Mouse (Mus musculus): ENCODE measurements around the gene Rusc2. TPM values are rescaled to one million over a fixed set of nuclear protein-coding genes. Genes with fewer than 3 reads are reported as not detected.

Gene Rusc2
- polyA plus RNA-seq, 1 experiment = 15.5 TPM

DNA sequence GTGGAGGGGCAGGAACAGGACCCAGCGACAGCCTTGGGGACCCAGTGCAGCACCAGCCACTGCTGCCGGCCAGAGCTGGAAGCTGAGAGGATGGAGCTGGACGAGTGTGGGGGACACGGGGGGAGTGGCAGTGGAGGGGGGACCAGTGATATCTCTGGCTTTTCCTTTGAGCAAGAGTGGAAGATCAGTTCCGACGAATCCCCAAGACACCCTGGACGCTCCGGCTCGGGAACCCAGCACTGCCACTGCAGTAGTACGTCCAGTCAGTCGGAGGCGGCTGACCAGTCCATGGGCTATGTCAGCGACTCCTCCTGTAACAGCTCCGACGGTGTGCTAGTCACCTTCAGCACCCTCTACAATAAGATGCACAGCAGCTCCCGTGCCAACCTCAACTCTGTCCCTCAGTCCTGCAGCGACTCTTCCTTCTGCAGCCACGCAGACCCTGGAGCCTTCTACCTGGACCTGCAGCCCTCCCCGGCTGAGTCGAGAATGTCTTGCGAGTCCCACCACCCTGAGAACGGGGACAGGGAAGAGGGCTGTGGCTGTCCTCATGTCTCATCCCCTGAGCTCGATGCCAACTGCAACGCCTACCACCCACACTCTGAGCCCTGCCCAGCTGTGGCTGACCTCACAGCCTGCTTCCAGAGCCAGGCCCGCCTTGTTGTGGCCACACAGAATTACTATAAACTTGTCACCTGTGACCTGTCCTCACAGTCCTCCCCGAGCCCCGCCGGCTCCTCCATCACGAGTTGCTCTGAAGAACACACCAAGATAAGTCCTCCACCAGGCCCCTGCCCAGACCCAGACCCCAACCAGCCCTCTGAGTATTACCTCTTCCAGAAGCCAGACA lies 33.7 kb downstream of the Rusc2 start:
- no peaks in the 10 kb centered on the region for H3K36me3 ChIP-seq (ENCODE audit: control insufficient read depth, insufficient read depth, low read length)
- 85% methylated on average over 29 of the region's 29 CpGs for WGBS
- H3K4me3 ChIP-seq (ENCODE audit: insufficient read depth, low read depth, low read length) = no peak overlapping the region
- no peak overlapping the region for H3K27ac ChIP-seq (ENCODE audit: insufficient read depth, low read depth, low read length)
- no peak for DNase-seq
- no peak for TF ChIP-seq CTCF (conservative IDR thresholded peaks at IDR 0.05; ENCODE audit: insufficient read depth, insufficient read length, low read depth, low read length)
- peaks cover 14% of the 10 kb centered on the region for H3K4me1 ChIP-seq (ENCODE audit: control insufficient read depth, insufficient read depth, low read length)
- H3K27me3 ChIP-seq (replicated peaks; ENCODE audit: control insufficient read depth, insufficient read depth, low read length) = no peaks in the 10 kb centered on the region

DNA sequence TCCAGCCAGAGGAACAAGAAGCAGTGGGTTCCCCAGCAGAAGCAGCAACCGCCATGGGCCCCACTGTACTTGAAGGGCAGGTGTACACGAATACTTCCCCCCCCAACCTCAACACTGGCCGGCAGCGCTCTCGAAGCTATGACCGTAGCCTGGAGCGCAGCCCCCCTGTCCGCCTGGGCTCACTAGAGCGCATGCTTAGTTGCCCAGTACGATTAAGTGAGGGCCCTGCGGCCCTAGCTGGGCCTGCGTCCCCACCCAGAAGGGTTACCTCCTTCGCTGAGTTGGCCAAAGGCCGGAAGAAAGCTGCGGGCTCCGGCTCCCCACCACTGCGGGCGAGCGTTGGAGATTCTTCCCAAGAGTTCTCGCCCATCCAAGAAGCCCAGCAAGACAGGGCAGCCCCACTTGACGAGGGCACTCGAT lies 34.3 kb downstream of the Rusc2 start:
- no peak for DNase-seq
- H3K36me3 ChIP-seq (ENCODE audit: control insufficient read depth, insufficient read depth, low read length) = no peaks in the 10 kb centered on the region
- TF ChIP-seq CTCF (conservative IDR thresholded peaks at IDR 0.05; ENCODE audit: insufficient read depth, insufficient read length, low read depth, low read length) (no peak), POLR2A (IDR thresholded peaks at IDR 0.05; ENCODE audit: low read depth, low read length) (no peak)

DNA sequence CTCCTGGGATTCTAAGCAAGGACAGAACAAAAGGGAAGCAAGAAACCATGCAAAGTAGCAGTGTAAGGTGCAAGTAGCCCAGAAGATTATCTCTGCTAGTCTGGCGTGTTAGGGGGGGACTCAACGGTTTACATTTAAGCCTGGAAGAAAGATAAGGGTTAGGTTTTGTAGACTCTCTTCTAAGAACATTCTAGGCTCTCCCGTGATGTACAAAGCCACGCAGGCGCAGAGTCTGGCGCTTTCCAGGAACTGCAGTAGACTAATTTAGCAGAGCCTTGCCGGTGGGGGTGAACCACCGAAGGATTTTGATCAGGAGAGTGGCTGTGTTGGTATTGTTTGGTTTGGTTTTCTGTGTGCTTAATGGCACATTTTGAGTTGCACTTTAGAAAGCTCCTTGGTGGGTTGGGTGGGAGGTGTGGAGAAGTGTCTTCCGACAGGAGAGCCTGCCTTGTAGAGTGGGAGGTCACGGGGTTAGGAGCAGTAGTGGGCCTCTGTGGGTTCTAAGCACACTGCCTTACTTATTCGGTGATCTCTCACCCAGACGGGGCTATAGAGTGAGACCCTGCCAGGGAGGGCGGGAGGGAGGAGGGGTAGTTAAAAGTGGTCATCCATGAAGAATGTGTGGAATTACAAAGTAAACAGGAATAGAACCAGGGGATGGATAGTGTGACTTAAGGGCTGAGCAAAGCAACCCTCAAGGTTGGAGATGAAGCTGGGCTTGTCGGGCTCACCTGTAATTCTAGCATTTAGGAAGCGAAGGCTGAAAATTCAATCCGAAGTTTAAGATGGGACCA lies 35.7 kb downstream of the Rusc2 start:
- TF ChIP-seq CTCF (conservative IDR thresholded peaks at IDR 0.05; ENCODE audit: insufficient read depth, insufficient read length, low read depth, low read length) (no peak), POLR2A (IDR thresholded peaks at IDR 0.05; ENCODE audit: low read depth, low read length) (no peak)
- DNase-seq = no peak
- H3K4me1 ChIP-seq (ENCODE audit: control insufficient read depth, insufficient read depth, low read length) = peaks cover 14% of the 10 kb centered on the region
- peak overlapping the region; percentile 80 for H3K27ac ChIP-seq (ENCODE audit: insufficient read depth, low read depth, low read length)
- no peaks in the 10 kb centered on the region; the same call in 1 of the 2 replicates for H3K36me3 ChIP-seq (ENCODE audit: control insufficient read depth, insufficient read depth, low read length)
- no peak overlapping the region for H3K4me3 ChIP-seq (ENCODE audit: insufficient read depth, low read depth, low read length)
- 47% methylated on average over 16 of the region's 16 CpGs for WGBS
- no peaks in the 10 kb centered on the region for H3K27me3 ChIP-seq (replicated peaks; ENCODE audit: control insufficient read depth, insufficient read depth, low read length)

More for the DNA sequence above, 34.3 kb downstream of the Rusc2 start:
- peaks cover 14% of the 10 kb centered on the region for H3K4me1 ChIP-seq (ENCODE audit: control insufficient read depth, insufficient read depth, low read length)
- 97% methylated on average over 22 of the region's 22 CpGs for WGBS
- no peak overlapping the region for H3K27ac ChIP-seq (ENCODE audit: insufficient read depth, low read depth, low read length)
- H3K4me3 ChIP-seq (ENCODE audit: insufficient read depth, low read depth, low read length) = no peak overlapping the region
- H3K27me3 ChIP-seq (replicated peaks; ENCODE audit: control insufficient read depth, insufficient read depth, low read length) = no peaks in the 10 kb centered on the region

DNA sequence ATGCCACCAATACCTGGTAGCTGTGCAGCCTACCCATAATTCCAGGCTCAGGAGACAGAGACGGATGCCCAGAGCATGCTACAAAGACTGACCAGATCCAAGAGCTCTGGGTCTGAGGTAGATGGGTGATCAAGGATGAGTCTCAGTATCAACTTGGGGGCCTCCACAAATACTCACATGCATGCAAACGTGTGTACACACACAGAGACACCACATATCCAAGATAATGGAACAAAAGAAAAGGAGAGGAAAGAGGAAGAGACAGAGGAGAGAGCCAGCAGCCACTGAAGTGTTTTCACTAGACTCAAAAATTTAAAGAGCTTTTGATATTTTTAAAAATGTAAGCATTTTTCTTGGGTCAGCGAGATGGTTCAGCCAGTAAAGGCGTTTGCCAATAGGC lies 36.7 kb downstream of the Rusc2 start:
- 43% methylated on average over 4 of the region's 4 CpGs for WGBS
- Histone ChIP-seq H3K4me3 (ENCODE audit: insufficient read depth, low read depth, low read length) (no peak overlapping the region), H3K36me3 (ENCODE audit: control insufficient read depth, insufficient read depth, low read length) (no peaks in the 10 kb centered on the region; the same call in 1 of the 2 replicates), H3K27me3 (replicated peaks; ENCODE audit: control insufficient read depth, insufficient read depth, low read length) (no peaks in the 10 kb centered on the region), H3K27ac (ENCODE audit: insufficient read depth, low read depth, low read length) (peak overlapping the region; percentile 80; the same call in 1 of the 2 replicates), H3K4me1 (ENCODE audit: control insufficient read depth, insufficient read depth, low read length) (peaks cover 14% of the 10 kb centered on the region)
- TF ChIP-seq POLR2A (IDR thresholded peaks at IDR 0.05; ENCODE audit: low read depth, low read length) (no peak), CTCF (conservative IDR thresholded peaks at IDR 0.05; ENCODE audit: insufficient read depth, insufficient read length, low read depth, low read length) (no peak)
- DNase-seq = no peak

DNA sequence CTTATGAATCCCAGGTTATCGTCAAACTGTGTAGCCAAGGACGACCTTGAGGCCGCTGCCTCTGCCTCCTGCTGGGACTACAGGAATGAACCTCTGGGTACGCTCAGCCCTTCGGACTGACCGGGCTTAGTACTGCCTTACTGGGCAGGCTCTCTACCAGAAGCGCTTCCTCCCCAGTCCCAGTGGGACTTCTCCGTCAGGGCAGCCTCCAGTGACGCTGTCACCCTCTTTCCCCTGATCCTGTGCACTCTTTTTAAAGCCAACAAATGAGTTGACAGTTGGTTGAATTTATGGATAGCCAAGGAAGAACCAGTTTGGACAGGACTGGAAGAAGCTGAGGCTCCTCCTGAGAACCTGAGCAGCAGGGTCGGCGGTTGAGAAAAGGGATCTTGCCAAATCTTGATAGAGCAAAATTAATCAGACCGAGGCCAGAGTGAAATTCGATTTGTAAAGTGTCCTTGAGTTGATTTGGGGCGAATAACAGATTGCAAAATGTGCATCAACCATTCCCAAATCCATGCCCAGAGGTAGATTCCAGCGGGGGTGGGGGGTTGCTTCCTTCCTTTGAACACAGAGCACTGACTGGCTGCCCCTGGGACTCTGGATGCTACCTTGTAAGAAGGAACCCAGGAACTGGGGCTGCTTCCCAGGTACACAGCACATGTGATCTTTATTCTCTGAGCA lies 37.3 kb downstream of the Rusc2 start:
- Histone ChIP-seq H3K27ac (ENCODE audit: insufficient read depth, low read depth, low read length) (peak overlapping the region; percentile 80), H3K36me3 (ENCODE audit: control insufficient read depth, insufficient read depth, low read length) (no peaks in the 10 kb centered on the region; the same call in 1 of the 2 replicates)
- TF ChIP-seq CTCF (conservative IDR thresholded peaks at IDR 0.05; ENCODE audit: insufficient read depth, insufficient read length, low read depth, low read length) = 0 out of 2 replicates have a peak, but pooled peaks have one; percentile 21
- no peak for TF ChIP-seq POLR2A (IDR thresholded peaks at IDR 0.05; ENCODE audit: low read depth, low read length)

DNA sequence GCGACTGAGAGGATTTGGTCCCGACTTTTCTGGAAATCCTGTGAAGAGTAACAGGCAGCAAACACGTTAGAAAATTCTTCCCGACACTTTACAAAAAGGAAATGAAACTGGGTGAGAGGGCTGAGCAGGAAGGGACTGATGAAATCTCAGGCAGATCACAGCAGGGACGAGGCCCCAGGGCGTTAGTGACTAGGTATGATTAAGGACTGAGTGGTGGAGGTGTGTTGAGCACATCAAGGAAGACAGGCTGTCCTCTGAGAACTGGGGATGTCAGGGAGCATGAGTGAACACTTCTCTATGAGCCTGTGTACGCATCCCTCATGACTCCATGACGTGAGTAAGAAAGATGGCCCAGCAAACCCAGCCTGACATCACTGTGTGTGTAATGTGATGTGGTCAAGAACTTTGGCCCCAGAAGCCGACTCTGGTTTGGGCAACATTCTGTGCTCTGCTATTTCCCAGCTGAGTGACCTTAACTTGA lies 38.1 kb downstream of the Rusc2 start:
- WGBS = 43% methylated on average over 9 of the region's 9 CpGs
- TF ChIP-seq CTCF (conservative IDR thresholded peaks at IDR 0.05; ENCODE audit: insufficient read depth, insufficient read length, low read depth, low read length) (no peak), POLR2A (IDR thresholded peaks at IDR 0.05; ENCODE audit: low read depth, low read length) (no peak)
- Histone ChIP-seq H3K4me3 (ENCODE audit: insufficient read depth, low read depth, low read length) (no peak overlapping the region), H3K4me1 (ENCODE audit: control insufficient read depth, insufficient read depth, low read length) (peaks cover 14% of the 10 kb centered on the region), H3K36me3 (ENCODE audit: control insufficient read depth, insufficient read depth, low read length) (peaks cover 3% of the 10 kb centered on the region; the same call in 1 of the 2 replicates), H3K27me3 (replicated peaks; ENCODE audit: control insufficient read depth, insufficient read depth, low read length) (no peaks in the 10 kb centered on the region), H3K27ac (ENCODE audit: insufficient read depth, low read depth, low read length) (peak overlapping the region; percentile 80)
- DNase-seq = no peak

More for the DNA sequence above, 37.3 kb downstream of the Rusc2 start:
- Histone ChIP-seq H3K4me1 (ENCODE audit: control insufficient read depth, insufficient read depth, low read length) (peaks cover 14% of the 10 kb centered on the region), H3K27me3 (replicated peaks; ENCODE audit: control insufficient read depth, insufficient read depth, low read length) (no peaks in the 10 kb centered on the region), H3K4me3 (ENCODE audit: insufficient read depth, low read depth, low read length) (no peak overlapping the region)
- 20% methylated on average over 15 of the region's 15 CpGs for WGBS
- DNase-seq = peak; percentile 82
